Mouse (Mus musculus) stomach, embryonic 14.5 days (tissue): ENCODE results near the gene Lrtm2. TPM values are rescaled to one million over a fixed set of nuclear protein-coding genes. Genes with fewer than 3 reads are reported as not detected.
A peak's percentile ranks its signal among the peaks of the same experiment; 100 is the strongest.
"Not testable (repeated sequence)": the region's sequence is repeated elsewhere in the genome, so short reads cannot be mapped to it uniquely, and the experiment has no call there.

ENCODE experiments used
- ATAC-seq: fragments of 200-750 bp; cut with Nextera tagmentation; 2 replicates; pipeline ENCODE4 v1.8.0; 2017; ENCODE audit warnings: low read depth, moderate TSS enrichment; ENCODE audit not compliant: insufficient number of reproducible peaks, insufficient read depth, low FRiP score
- H3K27ac ChIP-seq: fragments of 300-500 bp; sonication (generic); 2 replicates; pipeline ENCODE4 v1.5.1; 2014; ENCODE audit warnings: mild to moderate bottlenecking, low read length, moderate library complexity, mixed read lengths
- H3K27me3 ChIP-seq: fragments of 300-500 bp; sonication (generic); 2 replicates; pipeline ENCODE4 v1.6.1; 2014; ENCODE audit warnings: low read length, control low read depth, mixed read lengths; ENCODE audit not compliant: control insufficient read depth, insufficient read depth
- H3K36me3 ChIP-seq: fragments of 300-500 bp; sonication (generic); 2 replicates; pipeline ENCODE4 v1.6.1; 2014; ENCODE audit warnings: mild to moderate bottlenecking, control low read depth, low read length, moderate library complexity, mixed read lengths; ENCODE audit not compliant: control insufficient read depth, insufficient read depth
- H3K4me1 ChIP-seq: fragments of 300-500 bp; sonication (generic); 2 replicates; pipeline ENCODE4 v1.6.1; 2014; ENCODE audit warnings: low read length, control low read depth, mixed read lengths; ENCODE audit not compliant: control insufficient read depth, insufficient read depth
- H3K4me2 ChIP-seq: fragments of 300-500 bp; sonication (generic); replicated peaks from 2 replicates; pipeline ENCODE4 v1.6.1; 2014; ENCODE audit warnings: low read depth, low read length, control low read depth
- H3K4me3 ChIP-seq: fragments of 300-500 bp; sonication (generic); 2 replicates; pipeline ENCODE4 v1.5.1; 2014; ENCODE audit warnings: low read depth, low read length, control low read depth
- H3K9ac ChIP-seq: fragments of 300-500 bp; sonication (generic); replicated peaks from 2 replicates; pipeline ENCODE4 v1.6.1; 2014; ENCODE audit warnings: low read depth, mild to moderate bottlenecking, control low read depth, low read length, moderate library complexity, mixed read lengths
- H3K9me3 ChIP-seq: fragments of 300-500 bp; sonication (generic); 2 replicates; pipeline ENCODE4 v1.6.1; 2016; ENCODE audit warnings: low read depth, low read length, control low read depth; ENCODE audit not compliant: control insufficient read depth
- WGBS: fragments of 180-500 bp; shearing (Covaris S2); extraction: QIAGEN DNeasy Blood & Tissue Kit; methylation state at CpG from one replicate; pipeline ENCODE4 v1.1.7; 2014; 5-methylcytosine and 5-hydroxymethylcytosine counted together
- polyA plus RNA-seq: library from polyadenylated mRNA; unstranded; fragments of >200 nt; fragmentation: Nextera tagmentation; extraction: Ambion mirVana; gene quantifications from 2 replicates; pipeline ENCODE4 v1.2.1, GENCODE M21; 2014

The Lrtm2 gene
- 0.23 and 0.38 TPM in 2 replicates for polyA plus RNA-seq

DNA sequence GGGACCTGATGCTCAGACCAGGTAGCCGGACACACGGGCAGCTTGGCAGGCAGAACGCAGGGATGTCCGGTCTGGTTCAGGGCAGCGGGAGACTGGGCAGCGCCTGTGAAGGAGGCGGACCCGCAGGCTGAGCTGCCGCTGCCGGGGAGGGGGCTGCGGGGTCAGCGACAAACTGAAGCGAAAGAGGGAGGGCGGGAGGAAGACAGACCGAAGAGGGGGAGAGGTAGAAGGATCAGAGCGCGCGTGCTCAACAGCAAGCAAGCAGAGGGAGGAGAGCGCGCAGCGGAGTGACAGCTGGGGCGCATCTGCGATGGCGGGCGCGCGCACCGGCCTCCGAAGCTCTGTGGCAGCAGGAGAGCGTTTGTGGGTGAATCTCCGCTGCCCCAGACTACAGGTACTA, at the start of gene Lrtm2:
TSS of gene Lrtm2 (minus strand) at position 261 of the 400 bp plus-strand sequence.
- H3K4me2 ChIP-seq: peak within 1 kb of the TSS; percentile 48
- peak within 1 kb of the TSS; percentile 31 for H3K4me3 ChIP-seq
- H3K27ac ChIP-seq: no peak within 1 kb of the TSS
- H3K9me3 ChIP-seq: no peaks in the 10 kb centered on the region
- peaks cover 35% of the 10 kb centered on the region for H3K27me3 ChIP-seq
- ATAC-seq: no peak
- H3K9ac ChIP-seq: no peak within 1 kb of the TSS
- WGBS: under 1% methylated on average over 30 of the region's 31 CpGs
- no peaks in the 10 kb centered on the region for H3K36me3 ChIP-seq
- H3K4me1 ChIP-seq: 0 out of 2 replicates have a peak, but pooled peaks cover 3% of the 10 kb centered on the region

- no peak overlapping the region for H3K4me3 ChIP-seq
- WGBS: 97% methylated on average over 1 of the region's 1 CpGs
These were observed 48.1 kb upstream of the Lrtm2 start for GRCm38 (mm10) chr6:119378631-119379030.

GRCm38 (mm10) chr6:119377613-119378012, 47.0 kb upstream of the Lrtm2 start:
- H3K27me3 ChIP-seq: no peaks in the 10 kb centered on the region
- no peak for ATAC-seq
- H3K9ac ChIP-seq: no peak overlapping the region
- no peak overlapping the region for H3K27ac ChIP-seq
- no peak overlapping the region for H3K4me2 ChIP-seq
- 0 out of 2 replicates have a peak, but pooled peaks cover 3% of the 10 kb centered on the region for H3K4me1 ChIP-seq
- H3K9me3 ChIP-seq: no peaks in the 10 kb centered on the region
- WGBS: 51% methylated on average over 2 of the region's 2 CpGs
- no peaks in the 10 kb centered on the region for H3K36me3 ChIP-seq
- no peak overlapping the region for H3K4me3 ChIP-seq

More at GRCm38 (mm10) chr6:119378631-119379030, 48.1 kb upstream of the Lrtm2 start:
- no peaks in the 10 kb centered on the region for H3K36me3 ChIP-seq
- no peaks in the 10 kb centered on the region for H3K9me3 ChIP-seq
- no peak overlapping the region for H3K4me2 ChIP-seq
- no peak for ATAC-seq
- 0 out of 2 replicates have a peak, but pooled peaks cover 3% of the 10 kb centered on the region for H3K4me1 ChIP-seq
- no peaks in the 10 kb centered on the region for H3K27me3 ChIP-seq
- H3K27ac ChIP-seq: no peak overlapping the region
- no peak overlapping the region for H3K9ac ChIP-seq

DNA sequence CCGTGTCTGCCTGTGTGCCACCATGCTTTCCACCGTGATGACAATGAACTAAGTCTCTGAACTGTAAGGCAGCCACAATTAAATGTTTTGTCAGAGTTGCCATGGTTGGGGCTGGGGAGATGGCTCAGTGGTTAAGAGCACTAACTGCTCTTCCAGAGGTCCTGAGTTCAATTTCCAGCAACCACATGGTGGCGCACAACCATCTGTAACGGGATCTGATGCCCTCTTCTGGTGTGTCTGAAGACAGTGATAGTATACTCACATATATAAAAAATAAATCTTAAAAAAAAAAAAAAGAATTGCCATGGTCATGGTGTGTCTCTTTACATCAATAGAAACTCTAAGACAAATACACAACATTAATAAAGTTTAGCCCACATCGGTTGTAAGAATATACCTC, 44.5 kb upstream of the Lrtm2 start:
- Histone ChIP-seq H3K36me3 (no peaks in the 10 kb centered on the region), H3K27me3 (no peaks in the 10 kb centered on the region), H3K4me3 (no peak overlapping the region), H3K4me1 (0 out of 2 replicates have a peak, but pooled peaks cover 3% of the 10 kb centered on the region), H3K4me2 (no peak overlapping the region), H3K9ac (no peak overlapping the region), H3K27ac (no peak overlapping the region), H3K9me3 (no peaks in the 10 kb centered on the region)
- no peak for ATAC-seq
- WGBS: 82% methylated on average over 5 of the region's 5 CpGs

- Histone ChIP-seq H3K27ac (no peak overlapping the region), H3K9me3 (no peaks in the 10 kb centered on the region), H3K4me3 (no peak overlapping the region), H3K4me2 (no peak overlapping the region), H3K36me3 (no peaks in the 10 kb centered on the region), H3K27me3 (no peaks in the 10 kb centered on the region), H3K4me1 (0 out of 2 replicates have a peak, but pooled peaks cover 3% of the 10 kb centered on the region), H3K9ac (no peak overlapping the region)
- ATAC-seq: no peak
These were observed 42.6 kb upstream of the Lrtm2 start for GRCm38 (mm10) chr6:119373000-119373705.

DNA sequence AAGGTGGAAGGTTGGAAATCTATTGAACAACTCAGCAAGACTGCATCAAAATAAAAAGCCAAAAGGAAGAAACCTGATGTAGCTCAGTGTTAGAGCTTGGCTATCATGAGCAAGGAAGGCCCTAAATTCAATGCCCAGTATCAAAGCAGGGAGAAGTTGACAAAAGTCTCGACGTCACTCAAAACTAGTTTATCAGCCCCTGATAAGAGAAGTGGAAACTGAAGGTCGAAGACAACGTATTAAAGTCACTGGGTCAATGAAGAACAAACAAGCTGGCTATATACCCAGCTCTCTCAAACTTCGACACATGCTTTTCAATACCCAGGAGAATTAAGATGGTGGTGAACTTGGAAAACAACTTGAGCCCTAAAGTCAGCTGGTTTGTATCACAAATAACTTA, 41.7 kb upstream of the Lrtm2 start:
- WGBS: 58% methylated on average over 5 of the region's 5 CpGs
- ATAC-seq: no peak

GRCm38 (mm10) chr6:119371624-119372023, 41.1 kb upstream of the Lrtm2 start:
- Histone ChIP-seq H3K9ac (no peak overlapping the region), H3K4me2 (no peak overlapping the region), H3K27ac (no peak overlapping the region), H3K36me3 (no peaks in the 10 kb centered on the region), H3K9me3 (no peaks in the 10 kb centered on the region), H3K4me3 (no peak overlapping the region), H3K27me3 (no peaks in the 10 kb centered on the region), H3K4me1 (no peaks in the 10 kb centered on the region)
- ATAC-seq: no peak

More for the DNA sequence above, 41.7 kb upstream of the Lrtm2 start:
- no peaks in the 10 kb centered on the region for H3K36me3 ChIP-seq
- H3K9ac ChIP-seq: no peak overlapping the region
- no peak overlapping the region for H3K4me2 ChIP-seq
- no peaks in the 10 kb centered on the region for H3K9me3 ChIP-seq
- H3K27ac ChIP-seq: no peak overlapping the region
- 0 out of 2 replicates have a peak, but pooled peaks cover 3% of the 10 kb centered on the region for H3K4me1 ChIP-seq
- no peak overlapping the region for H3K4me3 ChIP-seq
- H3K27me3 ChIP-seq: no peaks in the 10 kb centered on the region

DNA sequence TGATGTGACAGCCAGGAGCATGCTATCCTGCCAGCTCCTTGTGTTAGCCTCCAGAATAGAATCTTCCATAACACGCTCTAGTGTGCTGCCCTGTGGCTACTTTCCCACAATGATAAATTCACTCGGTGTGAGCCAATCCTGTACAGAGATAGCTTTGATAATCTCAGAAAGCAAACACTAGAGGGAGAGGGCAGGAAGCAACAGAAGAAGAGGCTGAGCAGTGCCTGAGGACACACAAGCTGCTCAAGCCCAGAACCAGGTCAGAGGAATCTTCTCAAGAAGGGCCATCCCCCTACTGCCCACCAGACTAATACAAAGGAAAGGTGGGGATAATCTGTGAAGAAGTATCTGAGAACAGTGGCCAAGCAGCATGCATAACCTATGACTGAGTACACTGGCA, 36.8 kb upstream of the Lrtm2 start:
- H3K4me2 ChIP-seq: no peak overlapping the region
- H3K27me3 ChIP-seq: no peaks in the 10 kb centered on the region
- H3K9ac ChIP-seq: no peak overlapping the region
- 82% methylated on average over 2 of the region's 2 CpGs for WGBS
- H3K36me3 ChIP-seq: peaks cover 15% of the 10 kb centered on the region
- H3K4me3 ChIP-seq: no peak overlapping the region
- no peaks in the 10 kb centered on the region for H3K9me3 ChIP-seq
- no peak overlapping the region for H3K27ac ChIP-seq
- no peaks in the 10 kb centered on the region for H3K4me1 ChIP-seq
- ATAC-seq: no peak

DNA sequence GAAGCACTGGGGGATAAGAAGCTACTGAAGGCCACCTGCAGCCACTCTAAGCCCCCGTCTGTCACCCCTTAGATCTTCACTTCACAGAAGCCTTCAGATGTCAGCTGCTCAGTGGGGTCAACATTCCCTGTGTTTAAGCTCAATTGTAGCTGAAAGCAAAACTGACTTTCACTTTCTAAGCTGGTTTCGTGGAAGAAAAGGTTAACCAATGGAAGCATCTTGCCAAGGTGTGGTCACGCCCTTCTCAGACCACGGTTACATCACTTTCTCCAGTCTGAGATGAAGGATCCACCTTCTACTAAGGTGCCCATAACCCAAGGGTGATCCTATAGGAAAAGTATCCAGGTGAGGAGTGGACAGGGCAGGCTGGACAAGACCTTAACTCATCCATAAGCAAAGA, 36.2 kb upstream of the Lrtm2 start:
- H3K36me3 ChIP-seq: peaks cover 15% of the 10 kb centered on the region
- not testable (repeated sequence) for ATAC-seq, H3K9ac ChIP-seq, H3K4me1 ChIP-seq, H3K9me3 ChIP-seq, H3K4me2 ChIP-seq, H3K27me3 ChIP-seq, H3K27ac ChIP-seq, H3K4me3 ChIP-seq
- 71% methylated on average over 3 of the region's 4 CpGs for WGBS
